ENCODE assay signal across 23 mouse cellular contexts in genomic region chr6:87581071-87581470, GRCm38 (mm10). TPM values are rescaled to one million over a fixed set of nuclear protein-coding genes. Genes with fewer than 3 reads are reported as not detected.
"Had no signal": no experiment of that assay in that cellular context is flagged by ENCODE, and none has a peak within 500 bp of the region (broad histone marks: within the 10 kb centered on the region; RNA-seq: fewer than 3 reads in every experiment).

No protein-coding gene starts in this region.

- H3K4me3 ChIP-seq: gastrocnemius, adult 2 months; heart, adult 2 months; hindbrain, embryonic 10.5 days; hindbrain, embryonic 12.5 days; kidney, embryonic 15.5 days; limb, embryonic 12.5 days; liver, embryonic 13.5 days had no signal

- DNase-seq: gastrocnemius, adult 2 months; gastrocnemius, postnatal 10 days; gastrocnemius, postnatal 25 days; heart, adult 2 months; heart, postnatal 10 days; heart, postnatal 4 days; kidney, adult 11 months; kidney, adult 2 months; kidney, adult 9 months; kidney, postnatal 14 days; kidney, postnatal 36 days; layer of hippocampus, adult 9-11 months; layer of hippocampus, postnatal 36 days; left cerebral cortex, postnatal 4 days; liver; liver, embryonic 13.5 days had no signal

- H3K9me3 ChIP-seq: hindbrain, embryonic 10.5 days; hindbrain, embryonic 12.5 days; kidney, embryonic 15.5 days; limb, embryonic 12.5 days; liver, embryonic 13.5 days had no signal

- H3K27me3 ChIP-seq: hindbrain, embryonic 12.5 days; kidney, embryonic 15.5 days; limb, embryonic 12.5 days had no signal

- H3K36me3 ChIP-seq: hindbrain, embryonic 10.5 days; hindbrain, embryonic 12.5 days; kidney, embryonic 15.5 days; limb, embryonic 12.5 days had no signal

- H3K27ac ChIP-seq: gastrocnemius, adult 2 months; heart, adult 2 months; hindbrain, embryonic 10.5 days; hindbrain, embryonic 12.5 days; hindbrain, embryonic 14.5 days; kidney, embryonic 15.5 days; kidney, postnatal 0 days; limb, embryonic 12.5 days had no signal

- H3K9ac ChIP-seq: hindbrain, embryonic 12.5 days; hindbrain, embryonic 14.5 days; kidney, embryonic 15.5 days; limb, embryonic 12.5 days had no signal

- H3K4me1 ChIP-seq: hindbrain, embryonic 10.5 days had no signal

RNA-seq across cellular contexts. Expression of gene Prokr1, which starts 9.5 kb away (rescaled TPM):
- polyA plus RNA-seq: inflammation-experienced regulatory T-cells, adult 6 months had no signal
